Mouse (Mus musculus): ENCODE measurements around the gene Zfp36l2. TPM values are rescaled to one million over a fixed set of nuclear protein-coding genes. Genes with fewer than 3 reads are reported as not detected.
"Not testable (repeated sequence)": the region's sequence is repeated elsewhere in the genome, so short reads cannot be mapped to it uniquely, and the experiment has no call there.

Gene Zfp36l2
- polyA plus RNA-seq (2016; fragmentation: Nextera tagmentation; extraction: Ambion mirVana), result 19.5 and 20.0 TPM in 2 replicates

DNA sequence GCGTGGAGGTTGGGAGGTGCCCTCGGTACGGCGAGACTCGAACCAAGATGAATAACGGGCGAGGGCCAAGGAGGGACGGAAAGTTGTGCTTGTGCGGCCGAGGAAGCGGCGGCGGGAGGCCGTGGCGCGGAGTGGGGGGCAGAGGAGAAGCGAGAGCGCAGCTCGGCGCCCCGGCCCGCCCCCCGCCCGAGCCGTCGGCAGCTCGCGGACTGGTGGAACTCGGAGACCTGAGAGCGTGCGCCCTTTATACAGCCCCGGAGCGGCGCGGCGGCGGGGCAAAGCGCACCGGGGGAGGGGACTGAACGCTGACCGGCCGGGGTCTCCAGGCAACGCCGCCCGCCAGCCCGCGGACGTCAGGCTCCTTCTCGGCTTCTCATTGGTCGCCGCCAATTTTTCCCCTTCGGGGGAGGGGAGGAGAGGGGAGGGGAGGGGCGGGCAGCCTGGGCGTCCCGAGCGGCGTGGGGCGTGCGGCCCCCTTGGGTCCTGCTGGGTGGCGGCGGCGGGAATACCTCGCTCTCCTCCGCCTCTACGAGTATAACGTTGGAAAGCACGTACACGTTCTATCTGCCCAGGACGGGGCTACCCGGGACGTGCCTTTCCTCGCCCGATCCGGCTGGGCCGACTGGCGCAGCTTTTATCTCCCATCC, at the start of gene Zfp36l2:
Gene Zfp36l2 (minus strand): TSS at position 221 of the 647 bp plus-strand sequence.
- Histone ChIP-seq H3K4me3 (peak within 1 kb of the TSS; percentile 97), H3K9me3 (replicated peaks) (no peaks in the 10 kb centered on the region), H3K4me1 (peaks cover 40% of the 10 kb centered on the region), H3K36me3 (peaks cover 46% of the 10 kb centered on the region), H3K9ac (peak within 1 kb of the TSS; percentile 100), H3K27me3 (replicated peaks) (no peaks in the 10 kb centered on the region), H3K4me2 (peak within 1 kb of the TSS; percentile 89), H3K27ac (peak within 1 kb of the TSS; percentile 97)
- WGBS (ENCODE audit: insufficient replicate concordance), result under 1% methylated on average over 67 of the region's 76 CpGs
- peak; percentile 77 for ATAC-seq

DNA sequence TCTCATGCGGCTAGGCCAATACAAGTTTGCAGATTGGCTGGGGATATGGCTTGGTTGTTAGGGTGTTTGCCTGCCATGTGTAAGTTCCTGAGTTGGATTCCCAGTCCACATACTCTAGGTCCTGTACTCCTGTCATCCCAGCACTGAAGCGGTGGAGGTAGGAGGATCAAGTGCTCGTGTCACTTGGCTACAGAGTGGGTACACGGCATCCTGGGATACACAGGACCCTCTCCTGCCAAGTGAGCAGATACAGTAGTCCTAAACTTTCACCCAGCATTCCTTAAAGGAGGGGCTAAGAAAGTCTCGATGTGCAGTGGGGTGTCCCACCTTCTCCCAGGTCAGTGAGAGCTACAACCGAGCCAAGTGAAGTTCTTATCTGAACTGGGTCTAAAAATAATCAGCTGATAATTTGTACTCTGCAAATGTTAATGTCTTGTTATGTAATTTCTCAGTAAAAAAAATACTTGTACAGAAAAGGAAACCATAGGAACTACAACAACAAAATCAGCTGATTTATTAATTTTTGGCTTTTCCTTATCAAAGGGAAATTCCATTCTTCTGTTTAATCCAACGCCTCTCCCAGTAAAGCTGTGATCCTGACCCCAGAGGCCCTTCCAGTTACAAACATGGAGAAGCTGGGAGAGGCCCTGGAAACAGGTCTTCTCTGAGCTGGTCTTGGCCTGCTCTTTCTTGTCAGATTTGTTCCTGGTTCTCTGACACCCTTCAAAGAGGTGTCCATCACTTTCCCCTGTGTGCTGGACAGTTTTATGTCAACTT, 49.2 kb upstream of the Zfp36l2 start:
- Histone ChIP-seq H3K4me1 (peaks cover 45% of the 10 kb centered on the region), H3K9me3 (replicated peaks) (peaks cover 6% of the 10 kb centered on the region; the same call in 1 of the 2 replicates), H3K4me2 (no peak overlapping the region), H3K9ac (no peak overlapping the region), H3K4me3 (no peak overlapping the region), H3K27me3 (replicated peaks) (no peaks in the 10 kb centered on the region), H3K27ac (0 out of 2 replicates have a peak overlapping the region, but pooled peaks have one; percentile 5), H3K36me3 (peaks cover 22% of the 10 kb centered on the region)
- no peak for ATAC-seq
- 70% methylated on average over 7 of the region's 7 CpGs for WGBS (ENCODE audit: insufficient replicate concordance)

DNA sequence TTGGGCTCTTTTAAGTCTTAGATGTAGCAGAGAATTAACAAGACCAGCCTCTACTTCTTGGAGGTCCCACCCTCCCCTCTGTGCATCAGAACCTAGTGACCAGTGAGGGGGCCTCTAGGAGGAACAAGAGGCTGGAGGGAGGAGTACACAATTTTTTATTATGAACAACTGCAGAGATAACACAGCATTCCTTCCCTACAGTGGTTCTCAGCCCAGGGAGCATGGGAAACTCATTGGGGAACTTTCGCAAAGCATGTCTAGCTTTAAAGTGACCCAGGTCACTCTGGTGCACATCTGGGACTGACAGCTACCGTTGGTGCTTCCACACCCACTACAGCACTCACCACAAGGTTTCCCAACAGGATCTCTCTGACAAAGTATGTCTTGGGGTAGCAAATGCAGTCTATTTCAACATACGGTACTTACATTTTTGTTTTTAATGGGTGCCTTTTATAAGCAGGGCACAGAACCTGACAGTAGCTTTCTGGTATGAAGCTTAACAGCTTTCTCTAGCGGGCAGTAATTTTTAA, 47.7 kb upstream of the Zfp36l2 start:
- Histone ChIP-seq H3K36me3 (peaks cover 22% of the 10 kb centered on the region), H3K27ac (peak overlapping the region; percentile 81), H3K27me3 (replicated peaks) (no peaks in the 10 kb centered on the region), H3K4me3 (no peak overlapping the region), H3K4me1 (peaks cover 45% of the 10 kb centered on the region), H3K9ac (no peak overlapping the region), H3K4me2 (no peak overlapping the region), H3K9me3 (replicated peaks) (peaks cover 6% of the 10 kb centered on the region; the same call in 1 of the 2 replicates)
- 73% methylated on average over 4 of the region's 4 CpGs for WGBS (ENCODE audit: insufficient replicate concordance)
- no peak for ATAC-seq

DNA sequence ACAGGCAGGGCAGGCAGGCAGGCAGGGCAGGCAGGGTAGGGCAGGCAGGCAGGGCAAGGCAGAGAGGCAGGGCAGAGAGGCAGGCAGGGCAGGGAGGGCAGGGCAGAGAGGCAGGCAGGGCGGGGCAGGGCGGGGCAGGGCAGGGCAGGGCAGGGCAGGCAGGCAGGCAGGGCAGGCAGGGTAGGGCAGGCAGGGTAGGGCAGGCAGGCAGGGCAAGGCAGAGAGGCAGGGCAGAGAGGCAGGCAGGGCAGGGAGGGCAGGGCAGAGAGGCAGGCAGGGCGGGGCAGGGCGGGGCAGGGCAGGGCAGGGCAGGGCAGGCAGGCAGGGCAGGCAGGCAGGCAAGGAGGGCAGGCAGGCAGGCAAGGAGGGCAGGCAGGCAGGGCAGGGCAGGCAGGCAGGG, 47.0 kb upstream of the Zfp36l2 start:
- WGBS (ENCODE audit: insufficient replicate concordance), result no CpG with 5 or more reads among the region's 4 CpGs
- not testable (repeated sequence) for H3K9ac ChIP-seq; H3K9me3 ChIP-seq (replicated peaks); H3K4me2 ChIP-seq; H3K27me3 ChIP-seq (replicated peaks); H3K4me3 ChIP-seq
- Histone ChIP-seq H3K36me3 (peaks cover 28% of the 10 kb centered on the region), H3K4me1 (peaks cover 45% of the 10 kb centered on the region), H3K27ac (peak overlapping the region; percentile 81)
- ATAC-seq, result peak; percentile 71

DNA sequence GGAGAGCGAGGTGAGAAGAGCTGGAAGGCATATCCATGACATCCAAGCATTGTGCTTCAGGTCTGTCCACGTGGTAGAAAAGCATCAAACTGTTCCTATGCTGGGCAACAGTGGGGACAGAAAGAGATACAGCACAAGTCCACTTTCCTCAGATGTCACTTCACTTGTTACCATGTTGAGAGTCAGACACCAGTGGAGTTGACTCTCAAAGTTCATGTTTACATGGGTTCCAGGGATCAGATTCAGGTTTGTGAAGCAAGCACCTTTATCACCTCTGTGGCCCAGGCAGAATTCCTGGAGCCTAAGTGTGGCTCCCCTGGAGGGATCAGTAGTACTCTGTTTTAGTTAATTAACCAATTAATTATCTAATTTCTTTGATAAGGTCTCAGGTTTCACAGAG, 46.0 kb upstream of the Zfp36l2 start:
- 73% methylated on average over 2 of the region's 2 CpGs for WGBS (ENCODE audit: insufficient replicate concordance)
- Histone ChIP-seq H3K27me3 (replicated peaks) (no peaks in the 10 kb centered on the region), H3K36me3 (peaks cover 35% of the 10 kb centered on the region), H3K4me3 (no peak overlapping the region), H3K27ac (no peak overlapping the region), H3K9ac (no peak overlapping the region), H3K4me2 (no peak overlapping the region), H3K4me1 (peaks cover 45% of the 10 kb centered on the region), H3K9me3 (replicated peaks) (peaks cover 6% of the 10 kb centered on the region; the same call in 1 of the 2 replicates)
- no peak for ATAC-seq

DNA sequence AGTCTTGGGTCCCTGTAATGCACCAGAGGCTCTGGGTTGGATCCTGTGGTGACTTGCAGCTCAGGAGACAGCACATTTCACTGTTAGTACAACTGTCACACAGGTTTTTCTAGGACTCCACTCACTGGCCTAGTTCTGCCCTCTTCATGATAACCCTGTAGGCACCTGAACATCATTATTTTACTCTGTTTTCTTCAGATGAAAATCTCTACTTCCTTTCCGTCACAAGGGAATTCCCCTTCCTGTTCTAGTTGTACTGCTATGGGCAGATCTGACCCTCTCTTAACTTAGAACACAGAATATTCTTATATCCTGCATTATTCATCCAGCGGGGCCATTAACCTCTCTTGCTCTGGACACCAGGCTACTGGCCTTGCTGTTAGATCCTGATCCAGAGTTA, 43.6 kb upstream of the Zfp36l2 start:
- no peak for ATAC-seq
- Histone ChIP-seq H3K36me3 (peaks cover 45% of the 10 kb centered on the region), H3K4me3 (no peak overlapping the region), H3K27me3 (replicated peaks) (no peaks in the 10 kb centered on the region), H3K9ac (no peak overlapping the region), H3K4me2 (no peak overlapping the region), H3K9me3 (replicated peaks) (peaks cover 6% of the 10 kb centered on the region; the same call in 1 of the 2 replicates), H3K4me1 (peaks cover 27% of the 10 kb centered on the region), H3K27ac (no peak overlapping the region)
- WGBS (ENCODE audit: insufficient replicate concordance), result 84% methylated on average over 2 of the region's 2 CpGs

DNA sequence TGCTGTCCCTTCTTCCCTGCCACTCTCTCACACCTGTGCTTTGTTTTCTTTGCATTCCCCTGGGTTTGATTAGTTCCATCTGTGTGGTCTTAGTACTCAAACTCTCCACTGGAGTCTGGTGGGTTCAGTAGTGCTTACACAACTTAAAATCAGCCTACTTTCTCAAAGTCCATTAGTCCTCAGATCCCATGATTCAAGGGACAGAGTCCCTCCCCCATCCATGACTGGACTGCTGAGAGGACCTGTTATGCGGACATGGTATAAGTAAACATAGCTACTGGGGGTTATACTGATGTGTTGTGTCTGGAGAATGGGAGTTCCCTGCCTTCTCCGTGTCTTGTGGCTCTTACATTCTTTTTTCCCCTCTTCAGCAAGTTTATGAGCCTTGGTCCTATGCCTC, 40.5 kb upstream of the Zfp36l2 start:
- ATAC-seq, result no peak
- Histone ChIP-seq H3K4me1 (peaks cover 7% of the 10 kb centered on the region; the same call in 1 of the 2 replicates), H3K27ac (no peak overlapping the region), H3K27me3 (replicated peaks) (no peaks in the 10 kb centered on the region), H3K4me3 (no peak overlapping the region), H3K4me2 (no peak overlapping the region), H3K36me3 (peaks cover 74% of the 10 kb centered on the region), H3K9me3 (replicated peaks) (no peaks in the 10 kb centered on the region), H3K9ac (no peak overlapping the region)
- WGBS (ENCODE audit: insufficient replicate concordance), result 84% methylated on average over 2 of the region's 2 CpGs

DNA sequence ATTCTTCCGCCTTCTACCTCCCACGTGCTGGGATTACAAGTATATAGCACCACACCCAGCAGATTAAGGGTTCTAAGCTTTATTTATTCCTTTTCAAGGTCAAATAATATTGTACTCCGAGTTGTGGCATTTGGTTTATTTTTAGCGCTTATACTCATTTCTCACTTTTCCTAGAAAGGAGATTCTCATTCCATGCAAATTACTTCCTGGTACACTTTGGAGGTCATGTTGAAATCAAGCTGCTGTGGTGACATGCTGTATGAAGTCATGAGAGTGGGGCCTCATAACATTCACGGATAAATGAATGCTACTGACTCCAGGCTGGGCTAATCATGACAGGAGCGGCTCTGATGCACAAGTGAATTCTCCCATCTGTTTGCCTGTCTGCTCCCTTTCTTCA, 38.9 kb upstream of the Zfp36l2 start:
- Histone ChIP-seq H3K27ac (no peak overlapping the region), H3K4me1 (peaks cover 7% of the 10 kb centered on the region; the same call in 1 of the 2 replicates), H3K4me2 (no peak overlapping the region), H3K9ac (no peak overlapping the region), H3K4me3 (no peak overlapping the region), H3K36me3 (peaks cover 81% of the 10 kb centered on the region), H3K9me3 (replicated peaks) (no peaks in the 10 kb centered on the region), H3K27me3 (replicated peaks) (no peaks in the 10 kb centered on the region)
- ATAC-seq, result no peak
- 81% methylated on average over 6 of the region's 6 CpGs for WGBS (ENCODE audit: insufficient replicate concordance)

DNA sequence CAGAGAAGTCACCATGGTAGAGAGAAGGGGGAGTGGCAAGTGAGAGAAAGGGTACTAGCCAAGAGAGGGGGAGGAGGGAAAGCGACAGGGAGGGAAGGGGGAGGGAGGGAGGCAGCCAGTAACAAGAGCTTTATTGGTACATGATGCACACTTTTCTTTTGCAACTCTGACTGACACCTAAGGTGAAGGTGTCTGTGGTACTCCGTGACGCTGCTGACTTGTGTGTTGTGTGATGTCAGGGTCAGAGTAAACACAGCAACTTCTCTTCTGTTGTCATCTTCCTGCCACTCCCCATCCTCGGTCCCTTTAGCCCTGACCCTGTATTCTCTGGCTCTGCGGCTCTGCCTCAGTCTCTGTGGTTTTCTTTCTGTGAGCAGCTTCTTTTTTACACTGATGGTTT, 38.5 kb upstream of the Zfp36l2 start:
- no peak overlapping the region for H3K9ac ChIP-seq
- H3K4me3 ChIP-seq, result no peak overlapping the region
- peaks cover 85% of the 10 kb centered on the region for H3K36me3 ChIP-seq
- ATAC-seq, result no peak
- H3K4me1 ChIP-seq, result peaks cover 7% of the 10 kb centered on the region; the same call in 1 of the 2 replicates
- H3K9me3 ChIP-seq (replicated peaks), result no peaks in the 10 kb centered on the region
- no peak overlapping the region for H3K4me2 ChIP-seq
- H3K27me3 ChIP-seq (replicated peaks), result no peaks in the 10 kb centered on the region
- 78% methylated on average over 5 of the region's 5 CpGs for WGBS (ENCODE audit: insufficient replicate concordance)
- no peak overlapping the region for H3K27ac ChIP-seq

DNA sequence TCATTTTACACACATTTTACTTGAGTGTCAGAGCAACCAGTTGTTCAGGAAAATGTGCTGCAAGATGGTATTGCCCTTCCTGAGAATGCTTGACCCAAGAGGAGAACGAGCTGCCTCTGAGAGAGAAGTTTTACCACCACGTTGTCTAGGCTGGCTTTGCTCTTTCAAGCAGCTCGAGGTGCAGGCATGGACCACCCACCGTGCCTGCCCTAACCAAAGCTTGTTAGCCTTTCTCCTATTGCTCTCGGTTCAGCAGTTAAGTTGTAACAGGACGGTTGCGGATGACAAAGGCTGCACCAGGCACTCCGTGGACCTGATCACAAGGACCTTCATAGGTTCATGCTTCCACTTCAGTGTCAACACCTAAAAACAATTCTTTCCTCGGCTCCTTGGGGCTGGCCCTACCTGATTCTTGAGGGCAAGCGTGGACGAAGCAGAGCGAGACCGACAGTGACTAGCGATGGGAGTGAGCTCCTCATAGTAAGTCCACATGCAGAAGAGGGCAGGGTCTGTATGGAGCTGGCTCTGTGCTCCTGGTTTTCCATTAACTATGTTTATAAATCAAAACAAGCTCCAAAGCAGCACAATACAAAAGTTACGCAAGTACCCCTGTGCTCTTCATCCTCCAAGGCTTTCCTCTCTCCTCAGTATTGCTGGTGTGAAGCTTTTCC, 36.6 kb upstream of the Zfp36l2 start:
- H3K9me3 ChIP-seq (replicated peaks), result no peaks in the 10 kb centered on the region
- no peak overlapping the region for H3K4me2 ChIP-seq
- H3K36me3 ChIP-seq, result peaks cover 87% of the 10 kb centered on the region
- ATAC-seq, result no peak
- no peaks in the 10 kb centered on the region for H3K27me3 ChIP-seq (replicated peaks)
- H3K4me3 ChIP-seq, result no peak overlapping the region
- no peak overlapping the region for H3K27ac ChIP-seq
- no peak overlapping the region for H3K9ac ChIP-seq
- 79% methylated on average over 15 of the region's 15 CpGs for WGBS (ENCODE audit: insufficient replicate concordance)
- peaks cover 11% of the 10 kb centered on the region for H3K4me1 ChIP-seq

DNA sequence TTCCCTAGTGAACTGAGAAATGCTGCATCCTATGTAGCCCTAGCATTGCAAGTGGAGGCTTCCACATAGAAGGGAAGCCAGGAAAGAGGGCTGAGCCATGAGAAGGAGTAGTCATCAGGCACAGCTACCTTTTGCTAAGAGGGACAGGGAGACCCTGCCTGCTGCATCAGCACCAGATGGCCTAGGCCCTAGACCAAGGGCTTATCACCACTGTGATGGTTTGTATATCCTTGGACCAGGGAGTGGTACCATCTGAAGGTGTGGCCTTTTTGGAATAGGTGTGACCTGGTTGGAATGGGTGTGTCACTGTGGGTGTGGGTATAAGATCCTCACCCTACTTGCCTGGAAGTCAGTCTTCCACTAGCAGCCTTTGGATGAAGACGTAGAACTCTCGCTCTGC, 31.1 kb upstream of the Zfp36l2 start:
- peak; percentile 61; the same call in 1 of the 2 replicates for ATAC-seq

More for the DNA sequence above, 31.1 kb upstream of the Zfp36l2 start:
- Histone ChIP-seq H3K36me3 (peaks cover 61% of the 10 kb centered on the region), H3K4me1 (peaks cover 15% of the 10 kb centered on the region)
- 98% methylated on average over 2 of the region's 2 CpGs for WGBS (ENCODE audit: insufficient replicate concordance)
- not testable (repeated sequence) for H3K9me3 ChIP-seq (replicated peaks); H3K27ac ChIP-seq; H3K4me2 ChIP-seq; H3K9ac ChIP-seq; H3K4me3 ChIP-seq; H3K27me3 ChIP-seq (replicated peaks)

Measured in liver, embryonic 12.5 days (tissue).